Mouse (Mus musculus): ENCODE results near the gene Cys1. TPM values are rescaled to one million over a fixed set of nuclear protein-coding genes. Genes with fewer than 3 reads are reported as not detected.
A peak's percentile ranks its signal among the peaks of the same experiment; 100 is the strongest.
"Not testable (repeated sequence)": the region's sequence is repeated elsewhere in the genome, so short reads cannot be mapped to it uniquely, and the experiment has no call there.

Gene Cys1
- total RNA-seq, 2 experiments from 2014 or later = 1.8 to 2.7 TPM

DNA sequence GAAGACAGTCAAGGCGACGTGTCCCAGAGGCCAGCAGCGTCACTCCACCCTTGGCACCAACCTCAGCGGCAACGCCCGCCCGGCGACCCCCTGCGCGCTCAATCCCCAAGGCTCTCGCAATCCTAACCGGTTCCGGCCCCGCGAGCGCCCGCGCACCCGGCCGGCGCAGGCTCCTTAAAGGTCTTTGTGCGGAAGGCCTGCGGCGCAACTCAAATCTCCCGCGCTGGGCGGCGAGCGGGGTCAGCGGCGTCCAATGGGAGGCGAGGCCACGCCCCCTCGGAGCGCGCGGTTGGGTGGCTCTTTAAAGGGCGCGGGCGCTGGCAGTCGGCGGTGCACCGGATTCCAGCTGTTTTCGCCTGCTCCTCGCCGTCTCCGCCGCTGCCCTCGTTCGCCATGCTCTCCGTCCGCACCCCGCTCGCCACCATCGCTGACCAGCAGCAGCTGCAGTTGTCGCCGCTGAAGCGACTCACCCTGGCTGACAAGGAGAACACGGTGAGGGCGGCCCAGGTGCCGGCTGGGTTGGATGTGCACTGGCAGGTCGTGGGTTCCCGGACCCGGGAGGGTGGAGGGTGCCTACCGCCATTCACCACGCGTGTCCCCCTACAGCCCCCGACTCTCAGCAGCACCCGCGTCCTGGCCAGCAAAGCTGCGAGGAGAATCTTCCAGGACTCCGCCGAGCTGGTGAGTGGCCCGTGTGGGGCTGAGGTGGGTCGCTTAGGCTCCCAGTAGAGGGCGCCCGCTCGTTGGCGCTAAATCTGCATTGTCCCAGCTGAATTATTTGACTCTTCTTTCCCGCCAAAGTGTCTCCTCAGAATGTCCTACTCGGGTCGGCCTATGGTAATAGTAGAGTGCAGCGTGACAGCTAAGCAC lies 26.6 kb upstream of the Cys1 start, which contains the start of gene Rrm2:
Rrm2 (plus strand) TSS at position 288 of the 870 bp plus-strand sequence.
- TF ChIP-seq CTCF (IDR thresholded peaks at IDR 0.05) = peak; percentile 89
- H3K4me3 ChIP-seq = peak within 1 kb of the TSS; percentile 95
- peak within 1 kb of the TSS; percentile 81 for H3K27ac ChIP-seq
- intact Hi-C loops (cut with DNase I) = no loop called here
- peak; percentile 97 for DNase-seq

DNA sequence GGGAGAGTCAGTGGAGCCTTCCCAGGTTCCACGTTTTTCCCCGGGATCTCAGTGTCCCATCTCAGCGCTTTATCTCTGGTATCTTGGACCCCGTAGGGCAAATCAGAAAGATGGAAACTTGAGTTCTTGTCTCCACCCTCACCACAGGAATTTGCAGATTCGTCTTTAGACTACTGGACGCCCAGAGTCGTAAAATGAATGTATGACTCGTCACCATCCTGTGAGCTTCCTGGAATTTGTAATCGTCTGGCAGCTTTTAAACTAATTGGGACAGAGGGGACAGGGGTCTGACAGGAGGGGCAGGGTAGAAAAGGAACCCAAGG lies 25.8 kb upstream of the Cys1 start:
- H3K27ac ChIP-seq = no peak overlapping the region
- H3K4me3 ChIP-seq = peak overlapping the region; percentile 95; the same call in 1 of the 2 replicates
- TF ChIP-seq CTCF (IDR thresholded peaks at IDR 0.05) = no peak
- DNase-seq = no peak
- intact Hi-C loops (cut with DNase I) = no loop called here

DNA sequence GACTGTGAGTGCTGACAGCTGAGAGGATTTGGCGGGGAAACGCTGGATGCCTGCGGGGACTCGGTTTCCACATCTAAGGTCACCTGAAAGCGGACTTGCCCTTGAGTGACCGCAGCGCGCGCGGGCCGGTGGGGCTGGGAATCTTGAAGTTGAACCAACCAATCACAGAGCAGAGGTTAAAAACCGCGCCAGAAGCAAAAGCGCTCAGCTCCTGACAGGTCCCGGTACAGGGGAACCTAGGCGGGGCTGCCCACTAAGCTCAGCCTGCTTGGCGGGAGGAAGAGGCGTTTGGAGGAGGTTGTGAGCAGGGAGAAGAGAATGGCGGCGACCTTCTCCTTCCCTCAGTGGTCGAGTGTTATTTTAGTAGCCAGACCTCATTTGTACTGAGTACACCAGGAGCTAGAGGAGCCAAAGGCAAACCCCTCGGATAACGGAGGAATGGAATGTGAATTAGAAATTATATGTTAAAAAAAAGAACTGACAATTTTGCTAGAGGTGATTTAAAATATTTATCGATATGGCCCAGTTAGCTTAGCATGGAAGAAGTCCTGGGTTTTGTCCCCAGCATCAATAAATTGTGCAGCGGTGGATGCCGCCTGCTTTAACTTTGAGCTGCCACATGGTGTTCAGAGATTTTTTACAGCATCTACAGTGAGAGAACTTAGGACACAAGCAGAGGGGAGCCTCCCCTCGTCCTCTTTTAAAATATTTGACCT lies 25.3 kb upstream of the Cys1 start:
- no peak for DNase-seq
- Histone ChIP-seq H3K4me3 (no peak overlapping the region), H3K27ac (no peak overlapping the region)
- intact Hi-C loops (cut with DNase I) = no loop called here
- no peak for TF ChIP-seq CTCF (IDR thresholded peaks at IDR 0.05)

DNA sequence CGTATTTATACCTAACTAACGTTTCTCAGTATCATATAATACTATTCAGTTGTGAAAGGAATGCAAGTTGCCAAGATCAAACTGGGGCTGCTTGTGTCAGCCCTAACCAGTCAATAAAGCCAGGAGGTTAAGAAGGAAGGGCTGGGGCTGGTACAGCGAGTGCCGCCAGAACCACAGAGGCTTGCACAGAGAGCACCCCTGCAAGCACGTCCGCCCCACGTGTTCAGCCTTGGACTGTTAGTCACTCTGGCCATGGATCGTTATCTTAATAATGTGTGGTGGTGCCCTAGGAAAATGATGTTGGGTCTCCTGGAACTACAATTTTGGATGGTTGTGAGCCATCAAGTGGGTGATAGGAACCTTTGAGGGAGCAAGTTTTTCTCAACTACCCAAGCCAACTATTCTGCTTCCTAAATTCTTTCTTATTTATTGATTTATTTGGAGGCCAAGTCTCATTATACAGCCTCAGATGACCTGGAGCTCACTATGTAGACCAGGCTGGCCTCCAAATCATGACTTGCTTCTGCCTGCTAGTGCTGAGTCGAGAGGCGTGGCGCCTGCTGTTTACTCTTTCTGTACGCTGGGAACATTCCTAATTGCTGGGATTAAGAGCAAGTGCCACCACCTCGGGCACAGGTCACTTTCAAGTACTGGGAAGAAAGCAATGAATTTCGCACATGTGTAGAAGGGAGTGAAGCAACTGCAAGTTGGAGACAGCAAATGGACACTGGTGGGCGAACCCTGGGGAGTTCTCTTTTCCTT lies 24.1 kb upstream of the Cys1 start:
- intact Hi-C loops (cut with DNase I) = no loop called here
- no peak for TF ChIP-seq CTCF (IDR thresholded peaks at IDR 0.05)
- H3K27ac ChIP-seq = no peak overlapping the region

DNA sequence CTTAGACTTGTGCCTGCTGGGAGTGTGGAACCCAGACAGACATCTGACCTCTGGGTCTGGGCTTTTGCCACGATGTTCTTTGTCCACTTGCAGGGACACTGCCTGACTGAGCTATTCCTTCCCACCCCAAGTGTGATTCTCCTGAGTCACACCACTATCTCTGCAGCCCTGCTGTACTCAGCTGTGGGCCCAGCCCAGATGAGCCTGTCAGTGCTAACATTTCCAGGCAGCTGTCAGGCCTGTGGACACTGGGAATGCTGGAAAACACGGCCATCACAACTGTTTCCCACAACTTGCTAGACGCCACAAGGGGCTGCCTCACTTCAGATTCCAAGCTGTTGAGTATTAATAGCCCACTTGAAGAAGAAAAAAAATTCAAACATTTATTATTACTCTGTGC lies 21.4 kb upstream of the Cys1 start:
- intact Hi-C loops (cut with DNase I) = no loop called here
- H3K4me3 ChIP-seq = no peak overlapping the region
- DNase-seq = no peak
- no peak overlapping the region for H3K27ac ChIP-seq
- no peak for TF ChIP-seq CTCF (IDR thresholded peaks at IDR 0.05)

More for the DNA sequence above, 24.1 kb upstream of the Cys1 start:
- H3K4me3 ChIP-seq = no peak overlapping the region
- no peak for DNase-seq

DNA sequence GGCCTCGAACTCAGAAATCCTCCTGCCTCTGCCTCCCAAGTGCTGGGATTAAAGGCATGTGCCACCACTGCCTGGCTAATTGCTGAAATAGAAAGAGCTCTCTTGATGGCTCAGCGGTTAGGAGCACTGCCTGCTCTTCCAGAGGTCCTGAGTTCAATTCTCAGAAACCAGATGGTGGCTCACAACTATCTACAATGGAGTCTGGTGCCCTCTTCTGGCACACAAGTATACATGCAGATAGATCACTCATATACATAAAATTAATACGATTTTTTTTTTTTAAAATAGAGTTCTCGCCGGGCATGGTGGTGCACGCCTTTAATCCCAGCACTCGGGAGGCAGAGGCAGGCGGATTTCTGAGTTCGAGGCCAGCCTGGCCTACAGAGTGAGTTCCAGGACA lies 20.0 kb upstream of the Cys1 start:
- H3K27ac ChIP-seq; H3K4me3 ChIP-seq; DNase-seq; intact Hi-C loops (cut with DNase I): not testable (repeated sequence)
- TF ChIP-seq CTCF (IDR thresholded peaks at IDR 0.05) = peak; percentile 15; the same call in 1 of the 2 replicates

DNA sequence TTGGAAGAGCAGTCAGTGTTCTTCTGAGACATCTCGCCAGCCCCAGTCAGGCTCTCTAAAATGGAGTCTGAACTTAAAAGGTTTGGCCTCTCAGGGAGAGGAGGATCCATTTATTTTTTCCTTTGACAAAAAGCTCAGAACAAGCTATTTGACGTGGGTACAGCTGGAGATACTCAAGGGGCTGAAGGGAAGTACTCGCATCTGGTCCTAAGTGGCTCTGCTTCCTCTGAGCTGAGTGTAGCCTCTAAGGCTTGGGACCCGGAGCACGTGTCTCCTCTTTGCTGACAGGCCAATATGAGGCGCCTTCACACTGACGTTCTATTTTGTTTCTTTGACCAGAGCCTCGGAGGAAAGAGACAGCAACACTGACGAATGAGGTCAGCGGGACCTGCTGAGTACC lies 18.0 kb upstream of the Cys1 start:
- no peak for DNase-seq
- Histone ChIP-seq H3K27ac (no peak overlapping the region), H3K4me3 (no peak overlapping the region)
- intact Hi-C loops (cut with DNase I) = no loop called here
- TF ChIP-seq CTCF (IDR thresholded peaks at IDR 0.05) = no peak

DNA sequence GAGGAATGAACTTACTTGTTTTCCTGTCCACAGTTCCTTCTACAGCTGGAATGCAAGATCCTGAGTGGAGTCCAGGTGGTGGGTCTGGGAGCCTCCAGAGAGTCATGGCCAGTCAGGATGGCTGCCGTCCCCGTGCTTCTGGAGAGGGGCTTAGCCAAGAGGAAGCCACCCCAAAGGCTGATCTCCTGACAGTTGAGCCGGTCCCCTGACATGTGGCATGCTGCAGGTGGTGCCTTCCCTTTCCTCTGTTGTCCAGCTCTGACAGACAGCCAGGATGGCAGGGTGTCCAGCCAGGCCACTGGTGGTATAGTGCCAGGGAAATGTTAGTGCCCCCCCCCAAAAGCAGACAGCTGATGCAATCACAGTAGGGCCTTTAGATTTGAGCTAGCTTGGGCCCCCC lies 16.9 kb upstream of the Cys1 start:
- no peak for TF ChIP-seq CTCF (IDR thresholded peaks at IDR 0.05)
- peak; percentile 8 for DNase-seq
- intact Hi-C loops (cut with DNase I) = no loop called here
- Histone ChIP-seq H3K4me3 (no peak overlapping the region), H3K27ac (no peak overlapping the region)

DNA sequence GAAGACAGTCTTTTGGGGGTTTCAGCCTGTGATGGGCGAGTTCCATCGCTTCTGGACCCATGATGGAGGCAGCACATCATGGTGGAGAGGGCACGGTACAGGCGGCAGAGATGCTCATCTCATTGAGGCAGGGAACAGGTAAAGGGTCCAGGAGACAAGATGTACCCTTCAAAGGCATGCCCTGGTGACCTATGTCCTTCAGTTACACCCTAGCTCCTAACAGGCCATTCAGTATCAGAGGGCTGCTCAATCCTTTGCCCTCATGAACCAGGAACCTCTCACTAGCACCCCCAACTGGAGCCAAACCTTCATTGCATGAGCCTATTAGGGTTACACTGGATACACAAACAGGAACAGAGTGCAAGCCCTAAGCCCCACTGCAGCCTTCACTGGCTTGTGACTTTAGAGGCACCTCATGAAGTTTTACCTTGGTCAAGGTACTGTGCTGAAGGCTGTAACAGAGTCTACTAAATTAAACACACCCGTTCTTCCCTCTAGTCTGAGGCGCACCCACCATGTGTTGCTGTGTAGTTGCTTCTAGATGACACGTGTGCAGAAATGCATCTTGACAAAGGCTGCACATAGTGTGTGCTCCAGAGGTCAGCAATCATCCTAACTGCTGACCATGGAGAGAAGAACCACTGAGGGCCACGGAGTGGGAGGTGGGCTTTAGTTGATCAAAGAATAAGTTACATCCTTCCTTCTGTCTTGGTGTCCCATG lies 16.0 kb upstream of the Cys1 start:
- Histone ChIP-seq H3K4me3 (no peak overlapping the region), H3K27ac (no peak overlapping the region)
- DNase-seq = peak; percentile 19
- TF ChIP-seq CTCF (IDR thresholded peaks at IDR 0.05) = no peak
- intact Hi-C loops (cut with DNase I) = loop anchor here (1.0 to 2.0 kb wide), 3 partner anchors 22 to 227 kb away; no protein-coding TSS in a partner anchor

DNA sequence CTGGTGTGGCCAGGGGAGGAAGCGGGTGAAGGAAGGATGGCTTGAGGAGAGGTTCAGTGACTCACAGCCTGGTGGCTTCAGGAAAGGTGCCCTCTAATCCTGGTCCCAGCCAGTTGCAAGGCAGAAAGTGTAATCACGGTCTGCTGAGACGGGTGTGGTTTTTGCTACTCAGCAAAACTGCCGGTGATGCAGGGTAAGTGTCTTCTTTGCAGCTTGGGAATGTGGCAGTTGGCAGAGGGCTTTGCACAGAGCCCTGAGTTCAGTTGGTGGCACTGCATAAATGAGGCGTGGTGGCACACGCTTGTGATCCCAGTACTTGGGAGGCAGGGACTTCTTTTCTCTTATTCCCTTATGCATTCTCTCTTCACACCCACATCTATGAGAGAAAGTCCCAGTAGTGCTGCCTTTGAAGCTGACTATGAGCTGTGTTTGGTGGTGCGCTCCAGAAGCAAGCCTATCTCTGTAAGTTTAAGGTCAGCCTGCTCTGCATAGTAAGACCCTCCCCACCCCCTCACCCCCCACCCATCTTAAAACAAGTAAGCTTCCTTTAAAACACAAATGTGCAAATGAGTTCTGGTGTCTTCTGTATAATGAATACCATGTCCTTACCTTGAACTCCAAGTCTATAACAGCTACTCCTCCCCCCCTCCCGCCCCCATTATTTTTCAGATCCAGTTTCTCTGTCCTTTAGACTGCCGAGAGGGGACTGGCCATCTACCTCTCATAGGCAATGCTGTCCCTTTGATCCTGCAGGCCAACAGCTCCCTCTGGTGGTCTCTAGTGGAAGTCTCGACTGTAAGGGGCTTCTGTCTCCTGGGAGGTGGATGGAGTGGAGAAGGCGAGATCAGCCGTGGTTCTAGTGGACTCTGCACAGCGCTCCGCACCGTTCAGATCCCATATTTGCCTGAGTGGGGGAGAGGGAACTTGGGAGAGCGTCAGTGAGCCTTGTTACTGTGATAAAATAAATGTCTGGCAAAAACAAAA lies 15.2 kb upstream of the Cys1 start:
- Histone ChIP-seq H3K27ac (no peak overlapping the region), H3K4me3 (no peak overlapping the region)
- intact Hi-C loops (cut with DNase I) = loop anchor here (1.0 to 2.0 kb wide), 3 partner anchors 21 to 226 kb away; no protein-coding TSS in a partner anchor
- peak; percentile 90 for TF ChIP-seq CTCF (IDR thresholded peaks at IDR 0.05)
- DNase-seq = peak; percentile 86

DNA sequence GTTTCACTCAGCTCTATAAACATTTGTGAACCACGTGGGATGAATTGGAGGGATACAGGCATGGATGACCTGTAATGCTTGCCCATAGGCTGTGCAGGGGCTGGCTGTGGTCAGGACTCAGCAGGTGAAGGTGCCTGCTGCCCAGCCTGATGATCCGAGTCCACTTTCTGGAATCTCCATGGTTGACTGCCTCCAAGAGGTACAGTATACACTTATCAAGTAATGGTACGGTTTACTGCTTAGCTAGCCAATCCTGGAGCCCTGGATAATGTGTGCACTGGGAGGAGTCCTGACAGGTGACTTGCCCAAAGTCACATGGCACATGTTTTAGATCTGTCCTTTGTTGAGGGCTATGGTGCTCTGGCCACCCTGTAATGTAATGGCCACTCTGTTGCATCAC lies 8.7 kb upstream of the Cys1 start:
- intact Hi-C loops (cut with DNase I) = no loop called here
- H3K27ac ChIP-seq = no peak overlapping the region
- no peak for DNase-seq
- no peak for TF ChIP-seq CTCF (IDR thresholded peaks at IDR 0.05)
- no peak overlapping the region for H3K4me3 ChIP-seq

Measured in gastrocnemius, adult 2 months (tissue).